Mouse (Mus musculus) cerebellum, adult (tissue): ENCODE data around the gene Gm12248.
A peak's percentile ranks its signal among the peaks of the same experiment; 100 is the strongest.

ENCODE experiments used
- ATAC-seq: cut with Nextera tagmentation; 2 replicates; pipeline ENCODE4 v1.9.2; 2017; ENCODE audit warnings: mild to moderate bottlenecking, moderate library complexity, mixed read lengths; ENCODE audit not compliant: insufficient number of reproducible peaks, low FRiP score, low TSS enrichment

The Gm12248 gene

GRCm38 (mm10) chr11:58093021-58093528 is at the start of gene Gm12248:
TSS of gene Gm12248 (minus strand) at chr11:58093134.
- ATAC-seq: no peak

- no peak for ATAC-seq
These were observed 46.5 kb upstream of the Gm12248 start for GRCm38 (mm10) chr11:58139466-58139865.

- ATAC-seq: no peak
These were observed 45.9 kb upstream of the Gm12248 start for GRCm38 (mm10) chr11:58138821-58139220.

- ATAC-seq: no peak
These were observed 43.7 kb upstream of the Gm12248 start for GRCm38 (mm10) chr11:58136677-58137076.

GRCm38 (mm10) chr11:58135296-58135695 is 42.4 kb upstream of the Gm12248 start:
- no peak for ATAC-seq

- no peak for ATAC-seq
These were observed 41.9 kb upstream of the Gm12248 start for GRCm38 (mm10) chr11:58134869-58135268.

GRCm38 (mm10) chr11:58132026-58132425 is 39.1 kb upstream of the Gm12248 start:
- ATAC-seq: no peak

GRCm38 (mm10) chr11:58129302-58129843 is 36.4 kb upstream of the Gm12248 start:
- ATAC-seq: no peak

GRCm38 (mm10) chr11:58127544-58127943 is 34.6 kb upstream of the Gm12248 start:
- no peak for ATAC-seq

GRCm38 (mm10) chr11:58126397-58127160 is 33.6 kb upstream of the Gm12248 start:
- ATAC-seq: peak; percentile 46; the same call in 1 of the 2 replicates

GRCm38 (mm10) chr11:58125021-58125420 is 32.1 kb upstream of the Gm12248 start:
- no peak for ATAC-seq

- ATAC-seq: 0 out of 2 replicates have a peak, but pooled peaks have one; percentile 50
These were observed 30.8 kb upstream of the Gm12248 start for GRCm38 (mm10) chr11:58123711-58124110.

- ATAC-seq: no peak
These were observed 28.4 kb upstream of the Gm12248 start for GRCm38 (mm10) chr11:58121351-58121750.

GRCm38 (mm10) chr11:58120655-58121054 is 27.7 kb upstream of the Gm12248 start:
- no peak for ATAC-seq

GRCm38 (mm10) chr11:58117044-58117652 is 24.2 kb upstream of the Gm12248 start:
- ATAC-seq: no peak

- no peak for ATAC-seq
These were observed 23.6 kb upstream of the Gm12248 start for GRCm38 (mm10) chr11:58116560-58116959.

GRCm38 (mm10) chr11:58107664-58108337 is 14.9 kb upstream of the Gm12248 start:
- ATAC-seq: no peak

- ATAC-seq: no peak
These were observed 14.1 kb upstream of the Gm12248 start for GRCm38 (mm10) chr11:58107009-58107408.

- ATAC-seq: no peak
These were observed 11.4 kb upstream of the Gm12248 start for GRCm38 (mm10) chr11:58104351-58104791.

- ATAC-seq: peak; percentile 95
These were observed 10.9 kb upstream of the Gm12248 start, which contains the start of gene Cnot8 for GRCm38 (mm10) chr11:58103697-58104306. TSS of gene Cnot8 (plus strand) at chr11:58104153.
